Mouse (Mus musculus): ENCODE results near the gene Tspan10. TPM values are rescaled to one million over a fixed set of nuclear protein-coding genes. Genes with fewer than 3 reads are reported as not detected.

Tspan10 gene
- polyA plus RNA-seq, 1 experiment from 2014 or later, result not detected

DNA sequence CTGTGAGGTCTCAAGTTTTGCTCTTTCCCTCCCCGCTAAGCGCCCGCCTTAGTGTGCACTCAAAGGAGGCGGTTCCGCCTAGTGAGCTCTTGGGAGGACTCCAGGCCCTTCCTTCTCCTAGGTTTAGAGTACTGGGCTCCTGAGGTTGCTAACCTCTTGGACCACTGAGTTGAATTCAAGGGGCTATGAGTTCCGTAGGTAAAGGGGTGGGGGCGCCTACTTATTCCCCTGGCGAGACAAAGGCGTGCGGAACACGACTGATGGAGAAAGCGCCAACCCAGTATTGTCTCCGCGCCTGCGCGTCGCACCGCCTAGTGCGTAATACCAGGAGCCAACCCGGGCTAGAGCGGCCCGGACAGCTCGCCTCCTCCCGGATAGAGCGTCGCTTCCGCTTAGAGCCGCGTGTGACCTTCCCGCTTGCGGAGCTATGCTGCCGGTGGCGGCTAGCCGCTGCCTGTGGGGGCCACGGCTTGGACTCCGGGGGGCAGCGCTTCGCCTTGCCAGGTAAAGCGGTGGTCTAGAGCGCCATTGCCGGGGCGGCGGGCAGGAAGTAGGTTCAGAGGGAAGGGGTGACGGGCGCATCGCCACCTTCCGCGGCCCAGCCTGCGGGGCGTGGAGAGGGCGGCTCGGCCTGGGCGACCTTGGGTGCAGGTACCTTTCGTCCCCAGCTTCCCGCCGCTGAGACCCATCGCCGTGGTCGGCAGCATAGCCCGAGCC lies 42.0 kb downstream of the Tspan10 start, which contains the start of gene Mrpl12:
Gene Mrpl12, plus strand, starts transcription at position 349 of the 717 bp plus-strand sequence.
- Histone ChIP-seq H3K9ac (ENCODE audit: low read length) (peak within 1 kb of the TSS; percentile 94), H3K27me3 (ENCODE audit: control insufficient read depth, insufficient read depth, low read length) (no peaks in the 10 kb centered on the region), H3K27ac (replicated peaks; ENCODE audit: low read depth, low read length) (peak within 1 kb of the TSS; percentile 60), H3K4me2 (ENCODE audit: low read depth, severe bottlenecking) (peak within 1 kb of the TSS; percentile 93), H3K4me1 (ENCODE audit: control insufficient read depth, insufficient read depth, low read length) (peaks cover 10% of the 10 kb centered on the region), H3K36me3 (ENCODE audit: control insufficient read depth, insufficient read depth, low read length) (peaks cover 31% of the 10 kb centered on the region), H3K4me3 (ENCODE audit: low read depth, low read length) (peak within 1 kb of the TSS; percentile 97), H3K9me3 (ENCODE audit: control insufficient read depth, low read length) (no peaks in the 10 kb centered on the region)
- DNase-seq (ENCODE audit: low spot score), result peak; percentile 93
- peak; percentile 87 for ATAC-seq (ENCODE audit: insufficient number of reproducible peaks, low FRiP score, low TSS enrichment, low read depth)
- WGBS, result under 1% methylated on average over 60 of the region's 60 CpGs

DNA sequence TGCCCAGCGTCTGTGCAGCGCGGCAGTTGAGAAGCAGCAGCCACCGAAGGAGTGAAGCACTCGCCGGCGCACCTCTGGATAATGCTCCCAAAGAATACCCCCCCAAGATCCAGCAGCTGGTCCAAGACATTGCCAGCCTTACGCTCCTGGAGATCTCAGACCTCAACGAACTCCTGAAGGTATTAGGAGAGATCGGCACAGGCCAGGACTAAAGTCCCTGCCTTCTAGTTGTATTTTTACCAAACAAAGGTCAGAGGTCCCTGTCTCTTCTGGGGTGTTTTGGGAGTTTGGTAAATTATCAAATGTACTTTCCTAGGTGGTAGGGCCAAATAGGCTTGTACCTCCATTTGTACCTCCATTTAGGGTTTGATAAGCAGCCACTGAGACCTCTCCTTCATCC lies 42.8 kb downstream of the Tspan10 start:
- peak overlapping the region; percentile 97 for H3K4me3 ChIP-seq (ENCODE audit: low read depth, low read length)
- peak overlapping the region; percentile 93 for H3K4me2 ChIP-seq (ENCODE audit: low read depth, severe bottlenecking)
- no peaks in the 10 kb centered on the region for H3K27me3 ChIP-seq (ENCODE audit: control insufficient read depth, insufficient read depth, low read length)
- H3K9ac ChIP-seq (ENCODE audit: low read length), result peak overlapping the region; percentile 94
- H3K36me3 ChIP-seq (ENCODE audit: control insufficient read depth, insufficient read depth, low read length), result peaks cover 29% of the 10 kb centered on the region
- no peak for ATAC-seq (ENCODE audit: insufficient number of reproducible peaks, low FRiP score, low TSS enrichment, low read depth)
- DNase-seq (ENCODE audit: low spot score), result no peak
- peak overlapping the region; percentile 12; the same call in 1 of the 2 replicates for H3K27ac ChIP-seq (replicated peaks; ENCODE audit: low read depth, low read length)
- H3K9me3 ChIP-seq (ENCODE audit: control insufficient read depth, low read length), result no peaks in the 10 kb centered on the region
- peaks cover 14% of the 10 kb centered on the region for H3K4me1 ChIP-seq (ENCODE audit: control insufficient read depth, insufficient read depth, low read length)
- 10% methylated on average over 10 of the region's 10 CpGs for WGBS

DNA sequence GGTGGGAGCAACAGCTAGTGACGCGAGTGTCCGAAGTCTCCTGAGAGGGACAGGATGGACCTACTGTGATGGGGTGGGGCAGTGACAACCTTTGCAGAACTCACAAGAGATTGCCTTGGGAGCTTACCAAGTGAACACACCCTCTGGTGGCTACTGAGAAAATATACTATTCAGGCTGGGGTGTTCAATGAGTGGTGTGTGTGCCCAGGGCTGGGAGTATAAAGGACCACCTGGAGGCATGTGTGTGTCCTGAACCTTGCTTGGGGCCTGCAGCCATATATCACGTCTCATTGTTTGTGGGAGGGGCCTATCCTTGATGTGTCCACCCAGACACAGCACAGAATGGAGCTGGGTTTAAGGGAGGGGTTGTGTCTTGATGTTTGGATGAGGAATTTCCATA lies 46.1 kb downstream of the Tspan10 start:
- ATAC-seq (ENCODE audit: insufficient number of reproducible peaks, low FRiP score, low TSS enrichment, low read depth) (no peak), DNase-seq (ENCODE audit: low spot score) (no peak)
- H3K9me3 ChIP-seq (ENCODE audit: control insufficient read depth, low read length), result no peaks in the 10 kb centered on the region
- no peak overlapping the region for H3K27ac ChIP-seq (replicated peaks; ENCODE audit: low read depth, low read length)
- H3K4me3 ChIP-seq (ENCODE audit: low read depth, low read length), result no peak overlapping the region
- WGBS, result 79% methylated on average over 4 of the region's 4 CpGs
- H3K4me2 ChIP-seq (ENCODE audit: low read depth, severe bottlenecking), result no peak overlapping the region
- H3K9ac ChIP-seq (ENCODE audit: low read length), result no peak overlapping the region
- peaks cover 29% of the 10 kb centered on the region for H3K4me1 ChIP-seq (ENCODE audit: control insufficient read depth, insufficient read depth, low read length)
- peaks cover 15% of the 10 kb centered on the region for H3K36me3 ChIP-seq (ENCODE audit: control insufficient read depth, insufficient read depth, low read length)
- H3K27me3 ChIP-seq (ENCODE audit: control insufficient read depth, insufficient read depth, low read length), result no peaks in the 10 kb centered on the region

DNA sequence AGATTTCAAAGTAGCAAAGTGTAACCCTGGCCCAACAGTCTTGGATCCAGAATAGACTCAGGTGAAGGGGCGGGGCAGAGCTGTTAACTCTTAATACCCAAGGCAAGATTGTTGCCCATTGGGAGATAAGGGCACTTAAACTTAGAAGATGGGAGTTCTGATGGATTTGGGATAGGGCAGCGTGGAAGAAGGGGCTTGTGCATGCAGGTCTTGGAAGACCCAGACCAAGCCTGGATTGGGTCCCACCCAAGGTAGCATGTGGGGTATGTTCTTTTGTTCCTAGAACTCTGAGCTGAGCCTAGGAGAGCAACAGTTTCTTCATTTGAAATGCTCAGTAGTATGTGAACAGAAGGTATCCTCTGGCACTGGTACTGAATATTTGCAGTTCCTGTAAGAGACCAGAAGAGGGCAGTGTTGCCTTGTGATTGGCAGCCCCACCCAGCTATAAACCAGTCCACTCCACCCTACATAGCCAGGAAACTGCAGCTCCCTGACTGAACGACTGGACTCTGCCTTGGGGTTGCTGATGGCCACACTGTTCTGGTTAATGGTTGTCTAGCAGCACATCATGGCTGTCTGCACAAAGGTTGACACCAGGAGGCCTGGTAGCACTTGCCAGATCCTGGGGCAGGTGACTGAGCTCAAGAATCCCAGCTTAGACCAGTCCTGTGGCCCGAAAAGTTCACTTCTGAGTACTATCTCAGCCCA lies 46.8 kb downstream of the Tspan10 start:
- Histone ChIP-seq H3K27me3 (ENCODE audit: control insufficient read depth, insufficient read depth, low read length) (no peaks in the 10 kb centered on the region), H3K9me3 (ENCODE audit: control insufficient read depth, low read length) (no peaks in the 10 kb centered on the region), H3K4me2 (ENCODE audit: low read depth, severe bottlenecking) (no peak overlapping the region), H3K4me3 (ENCODE audit: low read depth, low read length) (no peak overlapping the region), H3K27ac (replicated peaks; ENCODE audit: low read depth, low read length) (no peak overlapping the region), H3K36me3 (ENCODE audit: control insufficient read depth, insufficient read depth, low read length) (peaks cover 15% of the 10 kb centered on the region), H3K9ac (ENCODE audit: low read length) (no peak overlapping the region), H3K4me1 (ENCODE audit: control insufficient read depth, insufficient read depth, low read length) (peaks cover 27% of the 10 kb centered on the region)
- 59% methylated on average over 4 of the region's 4 CpGs for WGBS
- ATAC-seq (ENCODE audit: insufficient number of reproducible peaks, low FRiP score, low TSS enrichment, low read depth) (no peak; the same call in 1 of the 2 replicates), DNase-seq (ENCODE audit: low spot score) (peak; percentile 75)

DNA sequence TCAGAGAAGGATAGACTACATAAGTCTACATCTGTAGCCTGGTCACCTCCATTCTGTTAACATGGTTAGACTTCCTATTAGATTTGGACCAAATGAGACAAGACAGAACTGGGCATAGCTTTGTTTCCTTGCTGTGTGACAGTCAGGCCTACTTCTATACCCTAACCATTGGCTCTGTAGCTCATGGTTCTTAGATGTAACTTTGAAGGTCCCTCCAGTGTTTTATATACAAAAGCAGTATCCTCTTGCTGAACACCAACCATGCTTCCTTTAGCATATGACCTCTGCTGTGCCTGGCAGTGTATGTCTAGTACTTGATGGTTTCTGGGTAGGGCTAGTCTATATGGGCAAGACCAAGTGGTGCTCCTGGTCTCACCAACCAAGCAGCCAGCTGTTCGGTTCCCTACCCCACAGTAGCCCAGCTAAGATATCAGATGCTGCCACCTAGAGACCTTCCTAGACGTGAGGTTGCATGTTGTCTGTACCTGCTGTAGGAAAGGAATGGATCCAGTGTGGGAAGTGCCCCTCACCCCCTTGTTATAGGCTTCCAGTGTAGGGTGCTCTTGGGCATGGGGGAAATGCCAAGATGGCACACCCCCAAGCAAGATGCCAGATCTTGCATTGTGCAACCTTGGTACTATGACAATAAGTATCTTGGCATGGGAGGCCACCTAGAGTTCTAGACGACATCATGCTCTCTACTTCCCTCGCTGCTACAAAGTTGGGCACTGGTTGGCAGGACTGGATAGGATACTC lies 48.0 kb downstream of the Tspan10 start:
- WGBS, result 36% methylated on average over 4 of the region's 4 CpGs
- Histone ChIP-seq H3K9me3 (ENCODE audit: control insufficient read depth, low read length) (no peaks in the 10 kb centered on the region), H3K27me3 (ENCODE audit: control insufficient read depth, insufficient read depth, low read length) (no peaks in the 10 kb centered on the region), H3K4me2 (ENCODE audit: low read depth, severe bottlenecking) (peak overlapping the region; percentile 92; the same call in 1 of the 2 replicates), H3K9ac (ENCODE audit: low read length) (no peak overlapping the region; the same call in 1 of the 2 replicates), H3K36me3 (ENCODE audit: control insufficient read depth, insufficient read depth, low read length) (peaks cover 21% of the 10 kb centered on the region), H3K4me3 (ENCODE audit: low read depth, low read length) (no peak overlapping the region), H3K4me1 (ENCODE audit: control insufficient read depth, insufficient read depth, low read length) (peaks cover 23% of the 10 kb centered on the region), H3K27ac (replicated peaks; ENCODE audit: low read depth, low read length) (no peak overlapping the region)
- DNase-seq (ENCODE audit: low spot score) (no peak), ATAC-seq (ENCODE audit: insufficient number of reproducible peaks, low FRiP score, low TSS enrichment, low read depth) (no peak)

DNA sequence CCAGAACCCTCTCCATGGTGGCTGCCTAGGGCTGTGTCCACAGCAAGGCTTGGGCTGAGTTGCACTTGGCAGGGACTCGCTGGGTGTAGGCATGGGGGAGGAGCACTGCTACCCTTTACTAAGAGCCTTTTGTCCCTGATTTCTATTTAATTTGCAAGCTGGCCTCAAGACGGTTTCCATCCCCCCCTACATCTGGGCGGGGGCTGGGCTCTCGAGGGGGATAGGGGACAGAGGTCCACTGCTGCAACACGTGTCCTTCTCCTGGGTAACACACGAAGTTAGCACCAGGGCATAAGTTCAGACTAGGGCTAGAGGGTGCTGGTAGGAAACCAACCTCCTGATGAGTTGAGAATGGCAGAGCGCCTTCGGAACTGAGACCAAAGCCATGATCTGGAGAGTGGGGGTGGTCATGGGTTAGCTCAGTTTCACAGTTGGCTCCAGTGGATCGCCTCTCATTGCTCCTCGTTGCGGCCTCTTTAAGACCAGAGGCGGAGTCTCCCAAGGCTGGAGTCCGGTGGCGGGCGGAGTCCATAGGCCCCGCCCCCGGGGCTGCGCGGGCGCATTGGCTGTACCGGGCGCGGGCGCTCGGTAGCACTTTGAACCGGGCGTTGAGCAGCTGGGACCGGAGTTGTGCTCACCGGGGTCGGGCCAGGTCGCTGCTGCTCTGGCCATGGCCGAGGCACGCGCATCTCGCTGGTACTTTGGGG lies 49.0 kb downstream of the Tspan10 start, which contains the start of gene Slc25a10:
Gene Slc25a10, plus strand, starts transcription at position 524 of the 707 bp plus-strand sequence.
- H3K36me3 ChIP-seq (ENCODE audit: control insufficient read depth, insufficient read depth, low read length), result peaks cover 28% of the 10 kb centered on the region
- peak; percentile 85 for ATAC-seq (ENCODE audit: insufficient number of reproducible peaks, low FRiP score, low TSS enrichment, low read depth)
- peak within 1 kb of the TSS; percentile 92 for H3K4me2 ChIP-seq (ENCODE audit: low read depth, severe bottlenecking)
- H3K9ac ChIP-seq (ENCODE audit: low read length), result peak within 1 kb of the TSS; percentile 81
- H3K27me3 ChIP-seq (ENCODE audit: control insufficient read depth, insufficient read depth, low read length), result no peaks in the 10 kb centered on the region
- peak; percentile 89 for DNase-seq (ENCODE audit: low spot score)
- under 1% methylated on average over 33 of the region's 35 CpGs for WGBS
- H3K9me3 ChIP-seq (ENCODE audit: control insufficient read depth, low read length), result no peaks in the 10 kb centered on the region
- peak within 1 kb of the TSS; percentile 96 for H3K4me3 ChIP-seq (ENCODE audit: low read depth, low read length)
- peaks cover 20% of the 10 kb centered on the region for H3K4me1 ChIP-seq (ENCODE audit: control insufficient read depth, insufficient read depth, low read length)
- H3K27ac ChIP-seq (replicated peaks; ENCODE audit: low read depth, low read length), result peak within 1 kb of the TSS; percentile 80

DNA sequence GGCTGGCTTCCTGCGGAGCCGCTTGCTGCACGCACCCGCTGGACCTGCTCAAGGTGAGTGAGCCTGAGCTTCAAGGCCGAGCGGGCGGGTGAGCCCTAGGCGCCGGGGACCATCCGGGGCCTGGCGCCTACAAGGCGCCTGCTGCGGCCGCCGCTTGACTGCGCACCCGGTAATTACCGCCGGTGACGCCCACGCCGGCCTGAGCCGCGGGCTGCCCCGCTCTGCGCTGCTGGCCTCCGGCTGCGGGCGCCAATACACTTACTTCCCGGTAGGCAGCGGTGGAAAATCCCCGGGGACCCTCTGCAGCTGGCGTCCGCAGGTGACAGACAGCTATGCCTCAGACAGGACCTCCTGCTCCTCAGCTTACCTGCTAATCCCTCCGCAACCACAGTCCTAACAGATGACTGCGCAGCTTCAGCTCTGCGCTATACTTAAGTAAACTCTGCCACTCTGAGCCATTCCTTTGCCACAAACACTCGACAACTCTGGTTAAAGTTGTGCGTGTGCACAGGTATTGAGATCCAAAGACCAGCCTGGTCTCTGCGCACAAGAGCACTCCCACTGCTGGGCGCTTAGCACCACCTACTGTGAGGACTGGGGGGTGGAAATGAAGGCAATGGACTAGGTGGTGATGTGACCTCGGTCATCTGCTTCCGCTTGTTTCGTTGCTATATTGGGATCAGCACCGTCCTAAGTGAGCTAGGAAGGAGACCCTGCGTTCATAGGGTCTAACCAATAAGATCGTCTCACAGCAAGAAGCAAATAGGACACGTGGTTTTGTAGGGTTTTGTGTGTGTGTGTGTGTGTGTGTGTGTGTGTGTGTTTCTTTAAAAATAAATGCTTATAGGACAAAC lies 49.8 kb downstream of the Tspan10 start:
- DNase-seq (ENCODE audit: low spot score), result peak; percentile 61
- peak overlapping the region; percentile 92 for H3K4me2 ChIP-seq (ENCODE audit: low read depth, severe bottlenecking)
- H3K9ac ChIP-seq (ENCODE audit: low read length), result peak overlapping the region; percentile 81
- peak; percentile 40 for ATAC-seq (ENCODE audit: insufficient number of reproducible peaks, low FRiP score, low TSS enrichment, low read depth)
- 0% methylated on average over 48 of the region's 48 CpGs for WGBS
- H3K9me3 ChIP-seq (ENCODE audit: control insufficient read depth, low read length), result no peaks in the 10 kb centered on the region
- peaks cover 29% of the 10 kb centered on the region for H3K36me3 ChIP-seq (ENCODE audit: control insufficient read depth, insufficient read depth, low read length)
- H3K4me3 ChIP-seq (ENCODE audit: low read depth, low read length), result peak overlapping the region; percentile 96
- H3K4me1 ChIP-seq (ENCODE audit: control insufficient read depth, insufficient read depth, low read length), result peaks cover 20% of the 10 kb centered on the region
- no peaks in the 10 kb centered on the region for H3K27me3 ChIP-seq (ENCODE audit: control insufficient read depth, insufficient read depth, low read length)
- H3K27ac ChIP-seq (replicated peaks; ENCODE audit: low read depth, low read length), result peak overlapping the region; percentile 80

Data from limb, embryonic 11.5 days (tissue).